Mouse (Mus musculus) lung, postnatal 0 days (tissue): ENCODE measurements around the gene Usp8.

Experiments used
- CTCF ChIP-seq: IDR thresholded peaks from 2 replicates; pipeline ENCODE4 v1.5.1; 2016; ENCODE audit warnings: antibody characterized with exemption, mild to moderate bottlenecking
- EP300 ChIP-seq: IDR thresholded peaks from 2 replicates; pipeline ENCODE4 v1.6.1; 2016; ENCODE audit warnings: antibody characterized with exemption, mild to moderate bottlenecking, control low read depth

GRCm38 (mm10) chr2:126801980-126802379 lies 94.9 kb downstream of the Usp8 start:
- TF ChIP-seq CTCF (no peak), EP300 (no peak)
